Mouse (Mus musculus) kidney, postnatal 14 days (tissue): ENCODE results near the gene Prkca.

Source experiments
- DNase-seq: peaks from one replicate; pipeline ENCODE4 v3.0.0; 2022; ENCODE audit warnings: mixed read lengths

Prkca gene

GRCm38 (mm10) chr11:108343789-108344462, at the start of gene Prkca:
Prkca (minus strand) TSS chr11:108343928.
- DNase-seq, result peak; percentile 98

- no peak for DNase-seq
Observed at GRCm38 (mm10) chr11:108385666-108386024, 41.9 kb upstream of the Prkca start.

GRCm38 (mm10) chr11:108384920-108385665, 41.4 kb upstream of the Prkca start:
- DNase-seq, result no peak

- no peak for DNase-seq
Observed at GRCm38 (mm10) chr11:108382664-108383063, 38.9 kb upstream of the Prkca start.

GRCm38 (mm10) chr11:108378363-108378751, 34.6 kb upstream of the Prkca start:
- no peak for DNase-seq

GRCm38 (mm10) chr11:108377680-108378362, 34.1 kb upstream of the Prkca start:
- peak; percentile 80 for DNase-seq

GRCm38 (mm10) chr11:108376815-108377214, 33.1 kb upstream of the Prkca start:
- DNase-seq, result no peak

- DNase-seq, result no peak
Observed at GRCm38 (mm10) chr11:108367046-108367445, 23.3 kb upstream of the Prkca start.

- DNase-seq, result no peak
Observed at GRCm38 (mm10) chr11:108365600-108365999, 21.9 kb upstream of the Prkca start.

GRCm38 (mm10) chr11:108364945-108365589, 21.3 kb upstream of the Prkca start:
- DNase-seq, result peak; percentile 27

GRCm38 (mm10) chr11:108363991-108364390, 20.3 kb upstream of the Prkca start:
- DNase-seq, result peak; percentile 7

GRCm38 (mm10) chr11:108362965-108363364, 19.2 kb upstream of the Prkca start:
- DNase-seq, result no peak

- DNase-seq, result no peak
Observed at GRCm38 (mm10) chr11:108360983-108361382, 17.3 kb upstream of the Prkca start.

GRCm38 (mm10) chr11:108358911-108359310, 15.2 kb upstream of the Prkca start:
- DNase-seq, result peak; percentile 38

- DNase-seq, result no peak
Observed at GRCm38 (mm10) chr11:108356020-108356419, 12.3 kb upstream of the Prkca start.

GRCm38 (mm10) chr11:108352842-108353388, 9.2 kb upstream of the Prkca start:
- DNase-seq, result no peak

- DNase-seq, result no peak
Observed at GRCm38 (mm10) chr11:108350799-108351198, 7.1 kb upstream of the Prkca start.

- no peak for DNase-seq
Observed at GRCm38 (mm10) chr11:108345321-108345720, 1.6 kb upstream of the Prkca start.

- no peak for DNase-seq
Observed at GRCm38 (mm10) chr11:108344759-108345158, 1.0 kb upstream of the Prkca start.

- peak; percentile 70 for DNase-seq
Observed at GRCm38 (mm10) chr11:108342781-108343768, 653 bp downstream of the Prkca start, which contains the start of gene Apoh. Apoh (plus strand) TSS chr11:108343354.

GRCm38 (mm10) chr11:108341783-108342182, 1.9 kb downstream of the Prkca start:
- DNase-seq, result no peak

- no peak for DNase-seq
Observed at GRCm38 (mm10) chr11:108340293-108340692, 3.4 kb downstream of the Prkca start.
